Mouse (Mus musculus) forebrain, embryonic 10.5 days (tissue): ENCODE measurements around the gene Pagr1b. TPM values are rescaled to one million over a fixed set of nuclear protein-coding genes. Genes with fewer than 3 reads are reported as not detected.
A peak's percentile ranks its signal among the peaks of the same experiment; 100 is the strongest.

ENCODE experiments used
- DNase-seq: peaks from one replicate; pipeline ENCODE4 v3.0.0-alpha.2; 2017; ENCODE audit warnings: low spot score; ENCODE audit errors: extremely low spot score
- H3K27ac ChIP-seq: fragments of 300-500 bp; sonication (generic); 2 replicates; pipeline ENCODE4 v1.5.1; 2016; ENCODE audit warnings: mild to moderate bottlenecking
- H3K27me3 ChIP-seq: fragments of 300-500 bp; sonication (generic); 2 replicates; pipeline ENCODE4 v1.6.1; 2016; ENCODE audit warnings: mild to moderate bottlenecking; ENCODE audit not compliant: poor library complexity, severe bottlenecking
- H3K36me3 ChIP-seq: fragments of 300-500 bp; sonication (generic); replicated peaks from 2 replicates; pipeline ENCODE4 v1.6.1; 2016; ENCODE audit warnings: mild to moderate bottlenecking, moderate library complexity
- H3K4me1 ChIP-seq: fragments of 300-500 bp; sonication (generic); 2 replicates; pipeline ENCODE4 v1.6.1; 2016
- H3K4me3 ChIP-seq: fragments of 300-500 bp; sonication (generic); 2 replicates; pipeline ENCODE4 v1.5.1; 2016; ENCODE audit warnings: mild to moderate bottlenecking, moderate library complexity
- H3K9me3 ChIP-seq: fragments of 300-500 bp; sonication (generic); 2 replicates; pipeline ENCODE4 v1.6.1; 2016; ENCODE audit warnings: mild to moderate bottlenecking, moderate library complexity
- WGBS: fragments of 180-500 bp; shearing (Covaris S2); methylation state at CpG from one replicate; pipeline ENCODE4 v1.1.7; 2016; 5-methylcytosine and 5-hydroxymethylcytosine counted together
- polyA plus RNA-seq: library from polyadenylated mRNA; unstranded; fragments of >200 nt; fragmentation: Nextera tagmentation; extraction: Ambion mirVana; gene quantifications from 2 replicates; pipeline ENCODE4 v1.2.1, GENCODE M21; 2016

Pagr1b gene
- polyA plus RNA-seq, 1 experiment from 2014 or later = not detected

DNA sequence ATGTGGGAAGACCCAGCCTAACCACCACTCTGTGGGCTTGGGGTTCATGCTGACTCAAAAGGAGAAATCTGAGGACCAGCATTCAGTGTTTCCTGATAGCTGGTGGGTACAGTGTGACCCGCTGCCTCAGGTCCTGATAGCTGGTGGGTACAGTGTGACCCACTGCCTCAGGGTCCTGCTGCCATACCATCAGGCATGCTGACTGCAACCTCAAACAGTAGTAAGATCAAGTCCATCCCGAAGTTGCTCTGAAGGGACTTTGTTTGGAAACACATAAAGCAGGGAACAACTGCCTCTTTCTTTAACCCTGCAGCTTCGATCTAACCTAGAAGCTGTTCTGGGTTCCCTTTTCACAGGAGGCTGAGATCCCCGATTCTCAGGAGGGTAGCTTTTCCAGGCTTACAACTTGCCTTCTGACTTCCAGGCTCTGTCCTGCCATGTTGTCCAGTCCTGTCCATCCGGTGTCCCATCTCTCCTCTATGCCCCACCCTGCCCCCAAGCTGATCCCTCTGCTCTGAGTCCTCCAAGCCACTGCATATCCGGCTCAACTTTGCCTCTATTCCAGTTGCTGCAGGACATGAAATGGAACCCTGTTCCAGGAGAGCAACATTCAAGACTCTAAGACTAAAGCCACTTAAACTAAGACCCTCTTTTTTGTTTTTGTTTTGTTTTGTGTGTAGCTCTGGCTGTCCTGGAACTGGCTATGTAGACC, 8.8 kb downstream of the Pagr1b start:
- 89% methylated on average over 6 of the region's 6 CpGs for WGBS
- Histone ChIP-seq H3K4me3 (no peak overlapping the region), H3K27me3 (no peaks in the 10 kb centered on the region), H3K36me3 (peaks cover 19% of the 10 kb centered on the region), H3K4me1 (peaks cover 13% of the 10 kb centered on the region), H3K9me3 (no peaks in the 10 kb centered on the region), H3K27ac (no peak overlapping the region)
- no peak for DNase-seq

DNA sequence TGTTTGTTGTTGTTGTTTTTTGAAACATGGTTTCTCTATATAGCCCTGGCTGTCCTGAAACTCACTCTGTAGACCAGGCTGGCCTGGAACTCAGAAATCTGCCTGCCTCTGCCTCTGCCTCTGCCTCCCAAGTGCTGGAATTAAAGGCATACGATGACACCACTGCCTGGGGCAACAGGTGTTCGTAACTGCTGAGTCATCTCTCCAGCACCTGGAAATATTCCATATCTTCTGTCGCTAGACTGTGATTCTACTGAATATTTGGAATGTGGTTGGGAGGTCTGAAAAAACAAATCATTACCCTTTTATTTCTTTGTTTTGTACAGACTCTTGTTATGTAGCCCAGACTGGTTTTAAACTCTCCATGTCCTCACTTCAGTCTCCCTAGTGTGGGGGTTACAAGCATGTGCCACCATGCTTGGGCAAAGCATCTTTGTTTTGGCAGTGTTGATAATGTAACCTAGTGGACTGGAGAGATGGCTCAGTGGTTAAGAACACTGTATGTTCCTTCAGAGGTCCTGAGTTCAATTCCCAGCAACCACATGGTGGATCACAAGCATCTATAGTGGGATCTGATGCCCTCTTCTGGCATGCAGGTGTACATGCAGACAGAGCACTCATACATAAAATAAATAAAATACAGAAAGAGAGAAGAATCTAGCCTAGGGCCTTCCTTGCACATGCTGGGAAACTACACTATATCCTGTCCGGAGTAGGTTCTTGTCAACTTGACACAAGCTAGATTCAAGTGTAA, 12.0 kb downstream of the Pagr1b start:
- DNase-seq = no peak
- no peak overlapping the region for H3K27ac ChIP-seq
- H3K36me3 ChIP-seq = no peaks in the 10 kb centered on the region
- no peaks in the 10 kb centered on the region for H3K9me3 ChIP-seq
- H3K4me1 ChIP-seq = peaks cover 7% of the 10 kb centered on the region
- no peak overlapping the region for H3K4me3 ChIP-seq
- no peaks in the 10 kb centered on the region for H3K27me3 ChIP-seq
- WGBS = 87% methylated on average over 4 of the region's 4 CpGs

DNA sequence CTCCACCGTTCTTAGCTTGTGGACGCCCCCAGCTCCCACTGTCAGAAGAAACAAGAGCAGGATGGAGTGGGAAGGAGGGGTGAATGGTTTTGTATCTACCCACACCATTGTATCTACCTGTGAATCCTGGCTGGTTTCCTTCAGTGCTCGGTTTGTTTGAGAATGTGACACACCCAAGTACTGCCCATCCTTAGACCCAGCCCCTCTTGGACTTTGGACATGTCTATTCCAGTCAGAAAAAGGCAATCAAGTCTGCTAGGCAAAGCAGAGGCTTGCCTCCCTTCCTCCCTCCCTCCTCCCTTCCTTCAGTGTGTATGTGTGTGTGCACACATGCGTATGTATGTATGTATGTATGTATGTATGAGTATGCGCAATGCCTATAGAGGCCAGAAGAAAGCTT, 12.7 kb downstream of the Pagr1b start:
- Histone ChIP-seq H3K27me3 (no peaks in the 10 kb centered on the region), H3K9me3 (no peaks in the 10 kb centered on the region), H3K27ac (no peak overlapping the region), H3K4me1 (peaks cover 5% of the 10 kb centered on the region; the same call in 1 of the 2 replicates), H3K36me3 (no peaks in the 10 kb centered on the region), H3K4me3 (no peak overlapping the region)
- no peak for DNase-seq
- 95% methylated on average over 5 of the region's 5 CpGs for WGBS

DNA sequence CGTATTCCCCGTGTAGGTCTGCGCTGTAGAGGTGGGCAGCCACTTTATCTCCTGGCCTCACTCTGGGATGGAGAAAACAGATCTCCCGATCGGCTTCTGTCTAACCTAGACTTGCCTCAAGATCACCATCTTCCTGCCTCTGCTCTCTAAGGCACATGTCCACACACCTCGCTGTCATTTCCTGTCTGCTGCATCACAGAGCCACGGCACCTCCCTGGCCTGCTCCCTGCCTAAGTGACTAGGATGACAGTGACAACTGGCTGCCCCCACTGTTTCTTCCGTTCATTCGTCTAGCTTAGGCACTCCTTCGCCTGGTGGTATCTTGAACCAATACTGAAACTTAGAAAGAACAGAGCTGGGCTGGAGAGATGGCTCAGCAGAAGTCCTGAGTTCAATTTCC, 16.7 kb downstream of the Pagr1b start:
- Histone ChIP-seq H3K27me3 (no peaks in the 10 kb centered on the region), H3K27ac (no peak overlapping the region), H3K36me3 (no peaks in the 10 kb centered on the region), H3K9me3 (peaks cover 4% of the 10 kb centered on the region; the same call in 1 of the 2 replicates), H3K4me1 (no peaks in the 10 kb centered on the region), H3K4me3 (no peak overlapping the region)
- no peak for DNase-seq
- WGBS = 87% methylated on average over 10 of the region's 10 CpGs

DNA sequence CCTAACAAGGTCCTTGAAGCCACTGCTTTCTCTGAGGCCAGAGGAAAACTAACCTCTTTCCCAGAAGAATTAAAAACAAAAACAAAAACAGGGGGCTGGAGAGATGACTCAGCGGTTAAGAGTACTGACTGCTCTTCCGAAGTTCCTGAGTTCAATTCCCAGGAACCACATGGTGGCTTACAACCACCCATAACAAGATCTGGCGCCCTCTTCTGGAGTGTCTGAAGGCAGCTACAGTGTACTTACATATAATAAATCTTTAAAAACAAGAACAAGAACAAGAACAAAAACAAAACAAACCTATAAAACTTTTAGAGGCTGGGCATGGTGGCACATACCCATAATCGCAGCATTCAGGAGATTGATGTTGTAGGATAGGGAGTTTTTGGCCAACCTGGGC, 19.8 kb downstream of the Pagr1b start:
- no peak for DNase-seq
- peaks cover 4% of the 10 kb centered on the region; the same call in 1 of the 2 replicates for H3K9me3 ChIP-seq
- H3K27me3 ChIP-seq = no peaks in the 10 kb centered on the region

DNA sequence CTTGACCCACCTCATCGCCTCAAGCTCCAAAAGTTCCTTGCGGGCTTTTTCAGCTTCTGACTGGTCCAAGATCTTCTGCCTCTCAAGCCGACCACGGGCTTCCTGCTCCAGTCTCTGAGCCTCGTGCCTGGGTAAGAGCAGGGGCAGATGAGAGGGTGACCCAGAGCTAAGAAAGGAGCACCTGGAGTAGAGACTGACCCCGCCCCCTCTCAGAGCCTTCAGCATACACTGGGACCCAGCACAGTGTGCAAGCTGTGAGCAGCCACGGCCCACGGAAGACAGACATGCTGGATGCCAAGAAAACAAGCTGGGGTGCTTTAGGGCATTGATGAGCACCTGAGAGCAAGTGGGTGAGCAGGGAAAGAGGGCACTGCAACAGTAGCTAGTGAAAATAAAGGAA, 27.5 kb downstream of the Pagr1b start:
- no peak for DNase-seq
- H3K27ac ChIP-seq = 0 out of 2 replicates have a peak overlapping the region, but pooled peaks have one; percentile 8
- no peaks in the 10 kb centered on the region for H3K36me3 ChIP-seq
- 71% methylated on average over 8 of the region's 8 CpGs for WGBS
- H3K27me3 ChIP-seq = no peaks in the 10 kb centered on the region
- no peak overlapping the region for H3K4me3 ChIP-seq
- no peaks in the 10 kb centered on the region for H3K9me3 ChIP-seq
- H3K4me1 ChIP-seq = peaks cover 13% of the 10 kb centered on the region; the same call in 1 of the 2 replicates

More for the DNA sequence above, 19.8 kb downstream of the Pagr1b start:
- Histone ChIP-seq H3K4me3 (no peak overlapping the region), H3K36me3 (no peaks in the 10 kb centered on the region), H3K27ac (no peak overlapping the region), H3K4me1 (peaks cover 8% of the 10 kb centered on the region; the same call in 1 of the 2 replicates)
- WGBS = 76% methylated on average over 4 of the region's 4 CpGs

DNA sequence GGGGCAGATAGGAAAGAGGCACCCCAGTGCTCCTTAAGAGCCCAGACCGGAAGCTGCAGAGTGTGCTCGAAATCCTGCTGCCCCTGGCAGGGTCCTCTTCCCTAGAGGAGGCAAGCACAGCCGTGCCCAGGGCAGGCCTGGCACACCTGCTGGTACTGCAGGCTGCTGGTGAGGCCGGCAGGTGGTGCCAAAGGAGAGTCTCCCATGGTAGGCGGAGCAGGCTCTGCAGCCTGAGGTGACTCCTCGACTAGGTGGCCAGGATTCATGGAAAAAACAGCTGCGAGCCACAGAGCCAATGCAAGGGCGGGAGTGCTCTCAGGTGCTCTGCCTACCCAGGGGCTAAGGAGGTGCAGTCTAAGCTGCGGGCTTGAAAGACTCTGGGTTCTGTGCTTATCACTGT, 30.0 kb downstream of the Pagr1b start:
- H3K4me3 ChIP-seq = no peak overlapping the region
- no peak overlapping the region for H3K27ac ChIP-seq
- 0 out of 2 replicates have a peak, but pooled peaks cover 5% of the 10 kb centered on the region for H3K4me1 ChIP-seq
- peaks cover 4% of the 10 kb centered on the region for H3K36me3 ChIP-seq
- no peak for DNase-seq
- 45% methylated on average over 9 of the region's 9 CpGs for WGBS
- H3K9me3 ChIP-seq = no peaks in the 10 kb centered on the region
- no peaks in the 10 kb centered on the region for H3K27me3 ChIP-seq

DNA sequence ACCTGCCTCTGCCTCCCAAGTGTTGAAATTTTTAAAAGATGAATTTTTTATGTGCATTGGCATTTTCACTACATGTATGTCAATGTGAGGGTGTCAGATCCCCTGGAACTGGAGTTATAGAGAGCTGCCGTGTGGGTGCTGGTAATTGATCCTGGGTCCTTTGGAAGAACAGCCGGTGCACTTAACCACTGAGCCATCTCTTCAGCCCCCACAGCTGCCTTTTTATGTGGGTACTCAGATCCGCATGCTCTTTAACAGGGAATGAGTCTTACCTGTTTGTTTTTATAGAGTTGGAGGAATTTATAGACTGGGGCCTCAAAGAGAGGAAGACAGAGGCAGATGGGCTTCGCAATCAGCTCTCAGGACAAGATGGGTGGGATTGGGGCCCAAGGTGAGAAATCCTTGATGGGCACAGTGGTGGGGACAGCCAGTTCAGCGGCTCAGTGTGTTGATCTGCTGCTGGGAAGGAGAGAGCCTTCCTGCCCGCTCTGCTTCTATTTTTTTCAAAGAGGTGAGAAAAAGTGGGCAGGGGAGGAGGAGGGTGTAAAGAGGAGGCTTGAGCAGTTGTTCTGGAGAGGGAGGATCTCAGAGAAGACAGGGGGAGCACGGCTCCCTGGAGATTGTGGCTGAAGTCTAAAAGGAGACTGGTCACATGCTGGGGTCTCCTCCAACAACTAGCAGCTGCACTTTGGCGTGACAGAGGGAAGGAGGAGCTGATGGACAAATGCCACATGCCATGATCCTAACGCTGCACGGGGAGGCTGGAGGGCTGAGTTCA, 31.4 kb downstream of the Pagr1b start:
- 80% methylated on average over 10 of the region's 10 CpGs for WGBS
- Histone ChIP-seq H3K27ac (no peak overlapping the region), H3K27me3 (no peaks in the 10 kb centered on the region), H3K36me3 (peaks cover 18% of the 10 kb centered on the region), H3K4me1 (0 out of 2 replicates have a peak, but pooled peaks cover 5% of the 10 kb centered on the region), H3K4me3 (no peak overlapping the region), H3K9me3 (no peaks in the 10 kb centered on the region)
- no peak for DNase-seq

DNA sequence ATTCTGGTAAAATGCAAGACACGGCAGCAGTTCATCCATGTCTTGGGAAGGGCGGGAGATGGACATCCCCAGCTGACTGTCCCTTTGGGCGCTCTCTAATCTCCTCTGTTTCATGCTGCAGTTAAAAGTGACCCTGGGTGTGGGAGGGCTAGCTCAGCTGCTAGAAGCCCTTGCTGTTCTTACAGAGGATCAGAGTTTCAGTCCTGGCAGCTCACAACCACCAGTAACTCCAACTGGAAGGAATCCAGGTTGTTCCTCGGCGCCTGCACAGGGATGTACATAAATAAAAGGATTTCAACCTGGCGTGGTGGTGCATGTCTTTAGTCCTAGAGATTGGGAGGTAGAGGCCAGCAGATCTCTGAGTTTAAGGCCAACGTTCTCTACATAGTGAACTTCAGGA, 33.2 kb downstream of the Pagr1b start:
- no peaks in the 10 kb centered on the region for H3K9me3 ChIP-seq
- no peak for DNase-seq
- peaks cover 35% of the 10 kb centered on the region for H3K36me3 ChIP-seq
- H3K4me3 ChIP-seq = no peak overlapping the region
- no peaks in the 10 kb centered on the region for H3K27me3 ChIP-seq
- H3K27ac ChIP-seq = no peak overlapping the region
- WGBS = 85% methylated on average over 7 of the region's 7 CpGs
- H3K4me1 ChIP-seq = peaks cover 6% of the 10 kb centered on the region; the same call in 1 of the 2 replicates

DNA sequence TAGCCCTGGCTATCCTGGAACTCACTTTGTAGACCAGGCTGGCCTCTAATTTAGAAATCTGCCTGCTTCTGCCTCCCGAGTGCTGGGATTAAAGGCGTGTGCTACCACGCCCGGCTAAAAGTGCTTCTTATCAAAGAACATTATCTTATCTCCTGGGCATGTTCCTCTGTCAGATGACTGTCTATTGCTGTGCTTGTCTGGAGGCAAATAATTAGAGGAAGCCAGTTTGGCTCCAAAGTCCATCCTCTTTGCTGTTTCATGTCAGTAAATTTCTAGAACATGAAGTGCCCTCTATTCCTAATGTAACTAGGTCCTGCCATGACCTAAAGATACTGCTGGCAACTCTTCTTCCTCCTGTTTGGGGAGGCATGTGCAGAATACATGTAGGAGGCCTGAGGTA, 34.2 kb downstream of the Pagr1b start:
- WGBS = 90% methylated on average over 4 of the region's 4 CpGs
- Histone ChIP-seq H3K36me3 (peaks cover 40% of the 10 kb centered on the region), H3K4me3 (no peak overlapping the region), H3K9me3 (no peaks in the 10 kb centered on the region), H3K27me3 (no peaks in the 10 kb centered on the region), H3K4me1 (peaks cover 16% of the 10 kb centered on the region), H3K27ac (no peak overlapping the region)
- DNase-seq = no peak

DNA sequence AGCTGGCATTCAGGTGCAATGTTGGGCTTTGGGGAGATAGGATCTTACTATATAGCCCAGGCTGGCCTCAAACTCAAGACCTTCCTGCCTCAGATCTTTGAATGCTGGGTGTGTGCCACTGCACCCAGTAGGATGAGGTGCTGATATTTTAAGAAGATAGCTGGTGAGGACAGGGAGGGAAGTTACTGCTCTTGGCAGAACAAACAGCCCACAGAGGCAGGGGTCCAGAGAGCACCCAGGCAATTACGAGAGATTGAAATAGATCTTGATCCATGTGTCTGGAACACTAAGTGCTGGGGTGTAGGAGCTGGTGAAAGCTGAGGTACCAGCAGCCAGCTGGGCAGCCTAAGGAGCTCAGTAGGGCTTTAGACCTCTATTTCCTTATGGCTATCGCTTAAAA, 34.7 kb downstream of the Pagr1b start:
- H3K4me1 ChIP-seq = peaks cover 21% of the 10 kb centered on the region
- peaks cover 40% of the 10 kb centered on the region for H3K36me3 ChIP-seq
- H3K27me3 ChIP-seq = no peaks in the 10 kb centered on the region
- H3K4me3 ChIP-seq = no peak overlapping the region
- 86% methylated on average over 2 of the region's 2 CpGs for WGBS
- DNase-seq = no peak
- no peak overlapping the region for H3K27ac ChIP-seq
- H3K9me3 ChIP-seq = no peaks in the 10 kb centered on the region

DNA sequence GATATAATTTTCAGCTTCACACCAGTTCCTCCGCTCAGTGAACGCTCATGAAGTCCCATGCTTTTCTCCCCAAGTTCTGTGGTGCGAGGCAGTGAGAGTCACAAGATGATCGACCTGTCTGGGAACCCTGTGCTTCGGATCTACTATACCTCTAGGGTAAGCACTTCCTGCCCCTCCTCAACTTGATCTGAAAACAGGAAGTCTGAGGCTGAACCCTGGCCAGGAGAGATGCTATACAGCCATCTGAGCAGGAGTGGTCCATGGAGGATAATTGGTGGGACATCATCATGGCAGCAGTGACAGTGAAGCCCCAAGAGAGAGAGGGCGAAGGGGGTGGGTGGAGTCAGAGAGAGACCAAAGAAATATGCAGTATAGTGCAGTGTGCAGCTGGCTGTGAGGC, 37.4 kb downstream of the Pagr1b start:
- peaks cover 40% of the 10 kb centered on the region for H3K36me3 ChIP-seq
- no peaks in the 10 kb centered on the region for H3K9me3 ChIP-seq
- no peak for DNase-seq
- peaks cover 23% of the 10 kb centered on the region for H3K4me1 ChIP-seq
- H3K27me3 ChIP-seq = no peaks in the 10 kb centered on the region
- WGBS = 93% methylated on average over 6 of the region's 6 CpGs
- no peak overlapping the region for H3K27ac ChIP-seq
- no peak overlapping the region for H3K4me3 ChIP-seq
